Mouse (Mus musculus) ES-E14 (cell line): ENCODE data around the gene Gm17087. TPM values are rescaled to one million over a fixed set of nuclear protein-coding genes. Genes with fewer than 3 reads are reported as not detected.

Source experiments
- DNase-seq: peaks from one replicate; pipeline ENCODE4 v3.0.0-alpha.2; 2013; ENCODE audit warnings: low read depth, low spot score
- H3K27ac ChIP-seq: 2 replicates; pipeline ENCODE4 v1.5.1; 2012; ENCODE audit warnings: low read depth, mild to moderate bottlenecking, low read length, moderate library complexity, mixed read lengths; ENCODE audit not compliant: poor library complexity, insufficient read depth, severe bottlenecking
- H3K36me3 ChIP-seq: 2 replicates; pipeline ENCODE4 v1.6.1; 2012; ENCODE audit warnings: mild to moderate bottlenecking, low read length, moderate library complexity, mixed read lengths; ENCODE audit not compliant: control insufficient read depth, poor library complexity, insufficient read depth, severe bottlenecking
- H3K4me1 ChIP-seq, 2 experiments: fragments of 150-350 bp in 1 of 2; sonication (generic) in 1 of 2; 2 replicates each; pipeline ENCODE4 v1.6.1; 2012; ENCODE audit warnings: low read length in 2 of 2, mild to moderate bottlenecking in 1 of 2, mixed read lengths in 1 of 2; ENCODE audit not compliant: control insufficient read depth in 2 of 2, insufficient read depth in 2 of 2, poor library complexity in 1 of 2
- H3K4me3 ChIP-seq, 2 experiments: fragments of 150-350 bp in 1 of 2; sonication (generic) in 1 of 2; 2 replicates each; pipeline ENCODE4 v1.5.1; 2012; ENCODE audit warnings: low read length in 2 of 2, low read depth in 1 of 2, mild to moderate bottlenecking in 1 of 2, mixed read lengths in 1 of 2; ENCODE audit not compliant: insufficient read depth in 1 of 2, poor library complexity in 1 of 2, severe bottlenecking in 1 of 2
- H3K9ac ChIP-seq: 2 replicates; pipeline ENCODE4 v1.6.1; 2012; ENCODE audit warnings: low read depth, mild to moderate bottlenecking, low read length, mixed read lengths; ENCODE audit not compliant: poor library complexity, insufficient read depth, severe bottlenecking
- H3K9me3 ChIP-seq: fragments of 150-350 bp; sonication (generic); 2 replicates; pipeline ENCODE4 v1.6.1; 2012; ENCODE audit warnings: low read depth, mild to moderate bottlenecking, low read length; ENCODE audit not compliant: control insufficient read depth, insufficient read depth
- CHD2 ChIP-seq: IDR thresholded peaks from 2 replicates; pipeline ENCODE4 v1.6.1; 2014; ENCODE audit warnings: mild to moderate bottlenecking, low read depth, low read length, inconsistent platforms
- HCFC1 ChIP-seq: IDR thresholded peaks from 2 replicates; pipeline ENCODE4 v1.6.1; 2012; ENCODE audit warnings: low read length, inconsistent platforms, borderline replicate concordance; ENCODE audit not compliant: insufficient read depth
- MAFK ChIP-seq: IDR thresholded peaks from 2 replicates; pipeline ENCODE4 v1.6.1; 2014; ENCODE audit warnings: mild to moderate bottlenecking, low read depth, low read length, inconsistent platforms; ENCODE audit not compliant: insufficient read depth
- ZC3H11A ChIP-seq: IDR thresholded peaks from 2 replicates; pipeline ENCODE4 v1.6.1; 2012; ENCODE audit warnings: low read depth, mild to moderate bottlenecking, inconsistent platforms, low read length, borderline replicate concordance
- ZNF384 ChIP-seq: IDR thresholded peaks from 2 replicates; pipeline ENCODE4 v1.6.1; 2012; ENCODE audit warnings: low read depth, low read length, inconsistent platforms
- in situ Hi-C, 2 experiments: fragments of 600-800 bp; cut with MboI; formaldehyde crosslinking; loops; one replicate each; pipeline ENCODE4 v1.15.1; 2025; ENCODE audit warnings: low sequenced_read_pairs in 2 of 2, inconsistent platforms in 1 of 2; ENCODE audit not compliant: unreplicated experiment in 2 of 2
- total RNA-seq: library from RNA; depleted of rRNA; stranded (reverse); fragments of 300-350 nt; gene quantifications from 2 replicates; pipeline ENCODE4 v1.2.3, GENCODE M21; 2012

Gene Gm17087
- total RNA-seq, 1 experiment = not detected

DNA sequence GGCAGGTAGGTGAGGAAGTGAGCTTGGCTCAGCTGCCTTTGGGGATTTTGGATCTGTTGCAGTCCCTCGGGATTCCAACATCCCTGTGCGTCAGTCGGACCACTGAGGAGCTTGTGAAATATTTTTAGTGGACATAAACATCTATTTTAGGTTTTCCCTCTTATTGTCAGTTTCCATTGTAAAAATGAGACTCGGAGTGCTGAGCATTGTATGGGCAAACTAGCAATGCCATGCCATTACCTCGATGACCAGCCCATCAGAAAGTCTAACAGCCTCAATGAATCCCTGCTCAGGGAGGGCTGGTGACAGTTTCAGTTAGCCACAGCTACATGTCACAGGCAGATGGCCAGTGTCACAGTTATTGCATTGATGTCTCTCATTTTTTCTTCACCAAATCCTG, 39.2 kb upstream of the Gm17087 start:
- Histone ChIP-seq H3K4me3 (no peak overlapping the region), H3K4me1 (no peaks in the 10 kb centered on the region), H3K9ac (no peak overlapping the region), H3K27ac (no peak overlapping the region), H3K9me3 (no peaks in the 10 kb centered on the region), H3K36me3 (no peaks in the 10 kb centered on the region)
- TF ChIP-seq MAFK = no peak
- DNase-seq = no peak
- in situ Hi-C loops = loop anchor here in 1 of 2 experiments (25.0 kb wide), 1 partner anchor 331 kb away; no protein-coding TSS in a partner anchor

DNA sequence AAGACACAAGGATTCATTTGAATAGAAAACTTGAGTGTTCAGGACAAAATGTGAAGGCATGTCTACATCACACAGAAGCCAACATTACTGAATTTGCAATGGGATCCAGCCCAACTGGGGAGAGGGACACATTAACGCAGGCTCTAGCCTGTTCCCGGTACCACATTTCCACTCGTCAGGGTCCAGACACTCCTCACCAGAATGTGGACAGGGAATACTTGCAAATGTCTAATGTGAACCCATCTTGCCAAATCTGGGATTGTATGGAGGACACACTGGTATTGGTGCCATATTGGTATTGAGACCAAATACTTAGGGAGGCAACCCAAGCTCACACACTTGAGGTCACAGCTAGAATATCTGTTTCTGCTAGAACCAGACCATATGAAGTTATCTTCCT, 36.2 kb upstream of the Gm17087 start:
- no peaks in the 10 kb centered on the region for H3K9me3 ChIP-seq
- no peak overlapping the region for H3K4me3 ChIP-seq
- H3K4me1 ChIP-seq = no peaks in the 10 kb centered on the region
- in situ Hi-C loops = loop anchor here in 1 of 2 experiments (25.0 kb wide), 1 partner anchor 334 kb away; no protein-coding TSS in a partner anchor
- DNase-seq = no peak
- H3K36me3 ChIP-seq = no peaks in the 10 kb centered on the region
- H3K27ac ChIP-seq = no peak overlapping the region
- H3K9ac ChIP-seq = no peak overlapping the region
- TF ChIP-seq MAFK (no peak), ZNF384 (no peak), HCFC1 (no peak), ZC3H11A (no peak), CHD2 (no peak)

DNA sequence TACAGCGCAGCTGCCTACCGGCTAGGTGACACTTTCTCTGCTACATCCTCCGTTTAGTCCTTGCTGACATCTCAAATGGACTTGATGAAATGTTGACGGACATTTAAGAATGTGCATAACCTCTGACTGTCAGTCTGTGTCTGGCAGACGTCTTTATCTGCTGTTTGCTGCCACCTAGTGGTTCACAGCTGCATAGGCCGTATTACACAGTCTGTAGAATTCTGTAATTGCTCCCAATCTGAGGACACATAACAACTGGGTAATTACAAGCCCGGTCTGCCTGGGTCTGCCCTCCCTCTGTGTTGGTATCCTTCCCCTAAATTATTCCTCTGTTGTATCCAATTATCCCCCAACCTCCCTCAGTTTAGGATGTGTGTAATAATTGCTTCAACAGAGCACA, 31.0 kb upstream of the Gm17087 start:
- Histone ChIP-seq H3K4me1 (no peaks in the 10 kb centered on the region), H3K9ac (no peak overlapping the region), H3K9me3 (no peaks in the 10 kb centered on the region), H3K27ac (no peak overlapping the region), H3K36me3 (no peaks in the 10 kb centered on the region), H3K4me3 (no peak overlapping the region)
- in situ Hi-C loops = loop anchor here in 1 of 2 experiments (10.0 kb wide), 1 partner anchor 133 kb away; no protein-coding TSS in a partner anchor
- no peak for TF ChIP-seq ZNF384
- no peak for TF ChIP-seq HCFC1
- no peak for TF ChIP-seq MAFK
- no peak for TF ChIP-seq CHD2
- TF ChIP-seq ZC3H11A = peak; percentile 20; the same call in 1 of the 2 replicates
- peak; percentile 46 for DNase-seq

- Histone ChIP-seq H3K9ac (peak overlapping the region; percentile 37; the same call in 1 of the 2 replicates), H3K36me3 (no peaks in the 10 kb centered on the region), H3K9me3 (no peaks in the 10 kb centered on the region), H3K4me3 (no peak overlapping the region), H3K4me1 (no peaks in the 10 kb centered on the region), H3K27ac (no peak overlapping the region)
- DNase-seq = peak; percentile 66
- in situ Hi-C loops = loop anchor here in 1 of 2 experiments (10.0 kb wide), 1 partner anchor 128 kb away; no protein-coding TSS in a partner anchor
- TF ChIP-seq HCFC1 = no peak
- TF ChIP-seq ZC3H11A = peak; percentile 49; the same call in 1 of the 2 replicates
- TF ChIP-seq CHD2 = no peak
Observed at GRCm38 (mm10) chr17:8592427-8593277, 25.9 kb upstream of the Gm17087 start.
